Mouse (Mus musculus) erythroblast, embryonic 14.5 days (primary cell): Measurements from ENCODE around the gene Ercc6l.

Source experiments
- GATA1 ChIP-seq: IDR thresholded peaks from 2 replicates; pipeline ENCODE4 v1.6.1; 2012; ENCODE audit warnings: low read length, inconsistent platforms, mixed read lengths
- TAL1 ChIP-seq: IDR thresholded peaks from 3 replicates; pipeline ENCODE4 v1.6.1; 2012; ENCODE audit warnings: low read length, inconsistent platforms, mixed read lengths

DNA sequence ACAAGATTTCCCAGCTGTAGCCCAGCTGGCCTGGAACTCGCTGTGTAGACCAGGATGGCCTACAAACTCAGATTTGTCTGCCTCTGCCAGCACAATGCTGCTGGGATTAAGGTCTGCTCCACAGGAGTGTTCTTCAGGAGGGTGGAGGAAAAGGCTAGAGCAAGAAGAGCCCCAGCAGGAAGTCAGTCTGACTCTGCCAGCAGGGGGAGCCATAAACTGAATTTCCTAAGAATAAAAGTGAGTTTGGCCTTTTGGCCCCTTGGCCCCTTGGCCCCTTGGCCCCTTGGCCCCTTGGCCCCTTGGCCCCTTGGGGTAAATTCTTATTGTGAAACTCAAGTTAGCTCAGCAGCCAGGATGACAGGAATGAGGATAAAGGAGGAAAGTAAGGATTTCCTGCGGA lies 2.9 kb upstream of the Ercc6l start:
- no peak for TF ChIP-seq TAL1
- TF ChIP-seq GATA1 = no peak
